Mouse (Mus musculus): ENCODE measurements around the gene Hexim1. TPM values are rescaled to one million over a fixed set of nuclear protein-coding genes. Genes with fewer than 3 reads are reported as not detected.

The Hexim1 gene
- polyA plus RNA-seq, 1 experiment from 2014 or later: 4.6 TPM

GRCm38 (mm10) chr11:103074796-103075323, 41.2 kb upstream of the Hexim1 start:
- H3K9me3 ChIP-seq (ENCODE audit: control insufficient read depth, low read length): no peaks in the 10 kb centered on the region
- H3K9ac ChIP-seq (ENCODE audit: low read length): no peak overlapping the region
- DNase-seq (ENCODE audit: low spot score, missing footprints) (no peak), ATAC-seq (ENCODE audit: low FRiP score) (no peak)
- H3K4me1 ChIP-seq (ENCODE audit: control insufficient read depth, insufficient read depth, low read length): peaks cover 4% of the 10 kb centered on the region; the same call in 1 of the 2 replicates
- 22% methylated on average over 10 of the region's 10 CpGs for WGBS
- no peak overlapping the region for H3K4me2 ChIP-seq
- peaks cover 4% of the 10 kb centered on the region; the same call in 1 of the 2 replicates for H3K27me3 ChIP-seq (ENCODE audit: control insufficient read depth, insufficient read depth, low read length)
- no peak overlapping the region for H3K27ac ChIP-seq (ENCODE audit: low read depth, low read length)
- no peak overlapping the region for H3K4me3 ChIP-seq (ENCODE audit: low read depth, low read length)
- H3K36me3 ChIP-seq (ENCODE audit: control insufficient read depth, insufficient read depth, low read length): peaks cover 2% of the 10 kb centered on the region; the same call in 1 of the 2 replicates

- DNase-seq (ENCODE audit: low spot score, missing footprints): no peak
- peaks cover 12% of the 10 kb centered on the region; the same call in 1 of the 2 replicates for H3K27me3 ChIP-seq (ENCODE audit: control insufficient read depth, insufficient read depth, low read length)
- 94% methylated on average over 7 of the region's 7 CpGs for WGBS
These were observed 40.0 kb upstream of the Hexim1 start for GRCm38 (mm10) chr11:103076010-103076409.

GRCm38 (mm10) chr11:103076581-103076980, 39.5 kb upstream of the Hexim1 start:
- Histone ChIP-seq H3K9me3 (ENCODE audit: control insufficient read depth, low read length) (no peaks in the 10 kb centered on the region), H3K4me3 (ENCODE audit: low read depth, low read length) (no peak overlapping the region), H3K4me1 (ENCODE audit: control insufficient read depth, insufficient read depth, low read length) (peaks cover 14% of the 10 kb centered on the region; the same call in 1 of the 2 replicates), H3K27me3 (ENCODE audit: control insufficient read depth, insufficient read depth, low read length) (peaks cover 16% of the 10 kb centered on the region), H3K27ac (ENCODE audit: low read depth, low read length) (no peak overlapping the region), H3K4me2 (no peak overlapping the region), H3K9ac (ENCODE audit: low read length) (no peak overlapping the region), H3K36me3 (ENCODE audit: control insufficient read depth, insufficient read depth, low read length) (no peaks in the 10 kb centered on the region)
- no peak for ATAC-seq (ENCODE audit: low FRiP score)
- WGBS: 86% methylated on average over 8 of the region's 8 CpGs
- no peak for DNase-seq (ENCODE audit: low spot score, missing footprints)

More at GRCm38 (mm10) chr11:103076010-103076409, 40.0 kb upstream of the Hexim1 start:
- no peaks in the 10 kb centered on the region for H3K36me3 ChIP-seq (ENCODE audit: control insufficient read depth, insufficient read depth, low read length)
- H3K9ac ChIP-seq (ENCODE audit: low read length): no peak overlapping the region
- H3K9me3 ChIP-seq (ENCODE audit: control insufficient read depth, low read length): no peaks in the 10 kb centered on the region
- no peak for ATAC-seq (ENCODE audit: low FRiP score)
- no peak overlapping the region for H3K4me3 ChIP-seq (ENCODE audit: low read depth, low read length)
- H3K27ac ChIP-seq (ENCODE audit: low read depth, low read length): no peak overlapping the region
- no peak overlapping the region for H3K4me2 ChIP-seq
- H3K4me1 ChIP-seq (ENCODE audit: control insufficient read depth, insufficient read depth, low read length): peaks cover 14% of the 10 kb centered on the region; the same call in 1 of the 2 replicates

- Histone ChIP-seq H3K9me3 (ENCODE audit: control insufficient read depth, low read length) (no peaks in the 10 kb centered on the region), H3K9ac (ENCODE audit: low read length) (no peak overlapping the region), H3K4me1 (ENCODE audit: control insufficient read depth, insufficient read depth, low read length) (peaks cover 14% of the 10 kb centered on the region; the same call in 1 of the 2 replicates), H3K27ac (ENCODE audit: low read depth, low read length) (no peak overlapping the region), H3K4me3 (ENCODE audit: low read depth, low read length) (no peak overlapping the region), H3K27me3 (ENCODE audit: control insufficient read depth, insufficient read depth, low read length) (peaks cover 17% of the 10 kb centered on the region), H3K4me2 (no peak overlapping the region), H3K36me3 (ENCODE audit: control insufficient read depth, insufficient read depth, low read length) (no peaks in the 10 kb centered on the region)
- no peak for DNase-seq (ENCODE audit: low spot score, missing footprints)
- no peak for ATAC-seq (ENCODE audit: low FRiP score)
- WGBS: 85% methylated on average over 11 of the region's 11 CpGs
These were observed 37.9 kb upstream of the Hexim1 start for GRCm38 (mm10) chr11:103078131-103078530.

- ATAC-seq (ENCODE audit: low FRiP score) (peak; percentile 50; the same call in 1 of the 2 replicates), DNase-seq (ENCODE audit: low spot score, missing footprints) (peak; percentile 93)
- Histone ChIP-seq H3K9me3 (ENCODE audit: control insufficient read depth, low read length) (no peaks in the 10 kb centered on the region), H3K27ac (ENCODE audit: low read depth, low read length) (no peak overlapping the region), H3K9ac (ENCODE audit: low read length) (peak overlapping the region; percentile 48), H3K4me2 (peak overlapping the region; percentile 48), H3K4me3 (ENCODE audit: low read depth, low read length) (peak overlapping the region; percentile 14), H3K36me3 (ENCODE audit: control insufficient read depth, insufficient read depth, low read length) (no peaks in the 10 kb centered on the region), H3K27me3 (ENCODE audit: control insufficient read depth, insufficient read depth, low read length) (peaks cover 17% of the 10 kb centered on the region), H3K4me1 (ENCODE audit: control insufficient read depth, insufficient read depth, low read length) (peaks cover 10% of the 10 kb centered on the region; the same call in 1 of the 2 replicates)
- 1% methylated on average over 43 of the region's 43 CpGs for WGBS
These were observed 35.5 kb upstream of the Hexim1 start for GRCm38 (mm10) chr11:103080323-103081091.

- Histone ChIP-seq H3K4me1 (ENCODE audit: control insufficient read depth, insufficient read depth, low read length) (peaks cover 10% of the 10 kb centered on the region; the same call in 1 of the 2 replicates), H3K27ac (ENCODE audit: low read depth, low read length) (no peak overlapping the region), H3K36me3 (ENCODE audit: control insufficient read depth, insufficient read depth, low read length) (no peaks in the 10 kb centered on the region), H3K4me2 (no peak overlapping the region), H3K9ac (ENCODE audit: low read length) (no peak overlapping the region), H3K4me3 (ENCODE audit: low read depth, low read length) (no peak overlapping the region), H3K9me3 (ENCODE audit: control insufficient read depth, low read length) (no peaks in the 10 kb centered on the region), H3K27me3 (ENCODE audit: control insufficient read depth, insufficient read depth, low read length) (peaks cover 17% of the 10 kb centered on the region)
- DNase-seq (ENCODE audit: low spot score, missing footprints) (no peak), ATAC-seq (ENCODE audit: low FRiP score) (no peak)
- WGBS: 53% methylated on average over 6 of the region's 6 CpGs
These were observed 34.4 kb upstream of the Hexim1 start for GRCm38 (mm10) chr11:103081631-103082030.

- H3K4me2 ChIP-seq: no peak overlapping the region
- no peak overlapping the region for H3K4me3 ChIP-seq (ENCODE audit: low read depth, low read length)
- peaks cover 7% of the 10 kb centered on the region for H3K4me1 ChIP-seq (ENCODE audit: control insufficient read depth, insufficient read depth, low read length)
- no peak for ATAC-seq (ENCODE audit: low FRiP score)
- DNase-seq (ENCODE audit: low spot score, missing footprints): no peak
- H3K27ac ChIP-seq (ENCODE audit: low read depth, low read length): no peak overlapping the region
- H3K27me3 ChIP-seq (ENCODE audit: control insufficient read depth, insufficient read depth, low read length): no peaks in the 10 kb centered on the region
- H3K9ac ChIP-seq (ENCODE audit: low read length): no peak overlapping the region
- no peaks in the 10 kb centered on the region for H3K36me3 ChIP-seq (ENCODE audit: control insufficient read depth, insufficient read depth, low read length)
- WGBS: 96% methylated on average over 7 of the region's 7 CpGs
- no peaks in the 10 kb centered on the region for H3K9me3 ChIP-seq (ENCODE audit: control insufficient read depth, low read length)
These were observed 22.7 kb upstream of the Hexim1 start for GRCm38 (mm10) chr11:103093306-103093705.

GRCm38 (mm10) chr11:103093862-103094833, 21.9 kb upstream of the Hexim1 start:
- Histone ChIP-seq H3K4me2 (no peak overlapping the region), H3K4me1 (ENCODE audit: control insufficient read depth, insufficient read depth, low read length) (peaks cover 7% of the 10 kb centered on the region), H3K27ac (ENCODE audit: low read depth, low read length) (no peak overlapping the region), H3K27me3 (ENCODE audit: control insufficient read depth, insufficient read depth, low read length) (peaks cover 2% of the 10 kb centered on the region), H3K4me3 (ENCODE audit: low read depth, low read length) (no peak overlapping the region), H3K36me3 (ENCODE audit: control insufficient read depth, insufficient read depth, low read length) (no peaks in the 10 kb centered on the region), H3K9ac (ENCODE audit: low read length) (no peak overlapping the region), H3K9me3 (ENCODE audit: control insufficient read depth, low read length) (no peaks in the 10 kb centered on the region)
- no peak for ATAC-seq (ENCODE audit: low FRiP score)
- WGBS: 75% methylated on average over 20 of the region's 20 CpGs
- DNase-seq (ENCODE audit: low spot score, missing footprints): no peak

Data from midbrain, embryonic 11.5 days (tissue).